Mouse (Mus musculus) megakaryocyte progenitor cell, adult 5-6 weeks (primary cell): ENCODE measurements around the gene Cass4. TPM values are rescaled to one million over a fixed set of nuclear protein-coding genes. Genes with fewer than 3 reads are reported as not detected.

ENCODE experiments used
- ATAC-seq: replicated peaks from 2 replicates; pipeline ENCODE4 v1.8.0; 2016; ENCODE audit warnings: mild to moderate bottlenecking, moderate TSS enrichment, inconsistent platforms; ENCODE audit not compliant: poor library complexity
- total RNA-seq, 2 experiments: library from RNA; stranded (forward) in 1 of 2; stranded (reverse) in 1 of 2; fragments of 157-497, 149-512 nt in 1 of 2; fragments of 200-1000 nt in 1 of 2; gene quantifications; 2 replicates each; pipeline versions ENCODE4 v1.2.3 to v1.2.4; 2015 to 2017

The Cass4 gene
- total RNA-seq, 2 experiments from 2014 or later: 1.00 to 1.4 TPM

- ATAC-seq: peak; percentile 40
These were observed 43.9 kb downstream of the Cass4 start for GRCm38 (mm10) chr2:172437371-172437952.

DNA sequence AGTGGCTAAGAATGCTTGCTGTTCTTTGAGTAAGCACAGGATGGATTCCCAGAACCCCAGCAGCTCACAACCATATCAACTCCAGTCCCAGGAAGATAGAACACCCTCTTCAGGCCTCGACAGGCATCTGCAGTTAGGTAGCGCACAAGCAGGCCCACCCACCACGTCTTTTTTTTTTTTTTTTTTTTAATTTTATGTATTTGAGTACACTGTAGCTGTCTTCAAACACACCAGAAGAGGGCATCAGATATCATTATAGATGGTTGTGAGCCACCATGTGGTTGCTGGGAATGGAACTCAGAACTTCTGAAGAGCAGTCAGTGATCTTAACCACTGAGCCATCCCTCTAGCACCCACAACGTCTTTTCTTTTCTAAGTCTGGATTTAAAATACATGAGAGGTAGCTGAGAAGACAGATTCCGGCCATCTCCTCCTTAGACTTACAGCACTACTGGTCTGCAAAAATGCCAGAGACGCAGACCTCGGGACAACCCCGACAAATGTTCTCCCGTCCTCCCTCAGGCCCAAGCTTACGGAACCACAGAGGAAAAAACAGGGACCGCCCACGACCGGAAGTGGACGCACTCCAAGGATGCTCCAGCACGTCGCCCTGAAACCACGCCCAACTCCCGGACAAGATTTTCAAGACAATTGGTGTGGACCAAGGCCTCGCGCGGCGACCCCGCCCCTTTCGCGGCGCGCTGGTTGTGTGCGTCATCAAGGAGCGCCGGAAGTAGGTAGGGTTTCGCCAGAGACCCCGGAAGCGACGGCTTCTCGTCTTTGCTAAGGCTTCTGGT lies 46.4 kb downstream of the Cass4 start, which contains the start of gene Rtf2:
TSS of gene Rtf2 (plus strand) at position 714 of the 797 bp plus-strand sequence.
- peak; percentile 83 for ATAC-seq

DNA sequence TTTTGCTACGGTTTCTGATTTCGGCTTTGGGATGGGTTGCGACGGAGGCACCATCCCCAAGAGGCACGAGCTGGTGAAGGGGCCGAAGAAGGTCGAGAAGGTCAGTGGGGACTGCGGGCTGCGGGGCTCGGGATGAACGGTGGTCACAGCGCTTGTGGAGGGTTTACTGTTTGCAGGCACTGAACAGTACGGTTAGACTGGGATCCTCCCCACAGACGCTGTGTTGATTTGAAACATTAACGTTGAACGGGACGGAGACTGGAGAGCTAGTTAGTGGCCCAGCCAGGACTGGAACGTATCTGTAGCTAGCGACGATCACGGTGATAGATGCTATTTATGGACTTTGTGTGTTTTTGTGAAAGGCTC lies 47.0 kb downstream of the Cass4 start:
- peak; percentile 21 for ATAC-seq

- ATAC-seq: peak; percentile 35
These were observed 47.6 kb downstream of the Cass4 start for GRCm38 (mm10) chr2:172441176-172441575.

GRCm38 (mm10) chr2:172445617-172446016 lies 52.0 kb downstream of the Cass4 start:
- ATAC-seq: no peak

- ATAC-seq: peak; percentile 72
These were observed 53.7 kb downstream of the Cass4 start for GRCm38 (mm10) chr2:172447317-172447716.

- ATAC-seq: no peak
These were observed 54.7 kb downstream of the Cass4 start for GRCm38 (mm10) chr2:172448329-172448728.

GRCm38 (mm10) chr2:172450640-172451039 lies 57.0 kb downstream of the Cass4 start:
- ATAC-seq: no peak

DNA sequence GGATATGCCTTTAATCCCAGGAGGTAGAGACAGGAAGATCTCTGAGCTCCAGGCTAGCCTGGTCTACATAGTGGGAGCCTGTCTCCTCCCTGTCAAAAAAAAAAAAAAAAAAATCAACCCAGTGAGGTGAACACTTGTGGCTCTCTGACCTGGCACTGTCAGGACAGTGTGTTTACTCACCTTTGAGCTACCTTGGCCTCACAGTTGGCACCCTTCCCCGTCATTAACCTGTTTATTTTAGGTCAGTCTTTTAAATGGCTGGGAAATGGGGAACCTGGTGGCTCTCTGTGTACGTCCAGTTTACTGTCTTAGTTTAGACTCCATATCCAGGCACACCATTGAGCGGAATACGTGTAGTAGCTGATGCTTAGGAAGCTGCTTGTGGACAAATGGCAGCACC lies 58.4 kb downstream of the Cass4 start:
- no peak for ATAC-seq

GRCm38 (mm10) chr2:172452458-172452857 lies 58.9 kb downstream of the Cass4 start:
- no peak for ATAC-seq

DNA sequence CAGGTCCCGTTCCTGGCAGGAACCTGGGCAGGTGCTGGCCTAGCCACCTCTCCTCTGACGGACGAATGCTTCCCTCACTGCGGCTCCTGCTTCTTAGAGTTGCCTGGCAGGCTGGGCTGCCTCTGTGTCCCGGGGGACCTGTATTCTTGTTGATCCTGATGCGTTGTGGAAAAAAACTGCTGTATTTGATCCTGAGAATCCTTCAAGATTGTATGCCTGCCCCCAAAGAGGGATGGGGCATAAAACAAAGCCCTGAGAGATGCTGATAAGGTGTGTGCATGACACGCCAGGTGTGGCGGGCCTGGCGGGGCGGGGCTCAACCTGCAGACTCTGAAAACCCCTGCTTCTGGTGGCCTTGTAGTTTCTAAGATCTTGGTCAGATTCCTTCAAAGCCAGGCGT lies 64.9 kb downstream of the Cass4 start, which contains the start of gene Gcnt7:
TSS of gene Gcnt7 (minus strand) at position 101 of the 400 bp plus-strand sequence.
- no peak for ATAC-seq

DNA sequence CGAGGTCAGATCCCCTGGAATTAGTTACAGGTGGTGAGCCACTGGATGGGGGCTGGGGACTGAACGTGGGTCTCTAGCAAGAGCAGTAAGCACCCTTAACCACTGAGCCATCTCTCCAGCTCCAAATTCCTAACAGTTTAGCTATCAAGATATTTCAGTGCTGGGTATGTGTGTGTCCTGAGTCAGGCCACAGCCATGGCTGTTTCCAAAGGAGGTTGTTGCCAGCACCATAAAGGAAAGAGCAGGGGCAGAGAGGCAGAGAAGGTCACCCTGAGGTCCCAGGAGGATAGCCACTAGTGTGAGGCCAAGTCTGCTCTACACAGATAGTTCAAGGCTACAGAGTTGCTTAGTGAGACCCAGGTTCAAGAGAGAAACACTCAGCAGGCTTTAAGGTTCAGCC lies 67.1 kb downstream of the Cass4 start:
- ATAC-seq: no peak

- no peak for ATAC-seq
These were observed 69.2 kb downstream of the Cass4 start for GRCm38 (mm10) chr2:172462813-172463212.

- ATAC-seq: 0 out of 2 replicates have a peak, but pooled peaks have one; percentile 30
These were observed 73.0 kb downstream of the Cass4 start for GRCm38 (mm10) chr2:172466427-172467132.

DNA sequence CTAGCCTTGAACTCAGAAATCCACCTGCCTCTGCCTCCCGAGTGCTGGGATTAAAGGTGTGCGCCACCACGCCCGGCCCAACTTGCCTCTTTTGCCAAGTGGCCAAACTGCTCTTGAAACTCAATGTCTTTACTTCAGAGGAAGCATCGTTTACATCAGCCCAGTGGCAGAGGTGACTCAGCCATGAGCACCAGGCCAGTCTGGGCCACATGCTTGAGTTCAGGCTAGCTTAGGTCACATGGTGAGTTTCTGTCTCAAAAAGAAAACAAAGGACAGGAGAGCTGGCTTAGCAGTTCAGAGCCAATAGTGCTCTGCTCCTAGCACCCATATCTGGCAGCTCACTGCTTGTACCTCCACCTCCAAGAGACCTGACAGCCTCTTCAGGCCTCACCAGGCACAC lies 73.6 kb downstream of the Cass4 start:
- ATAC-seq: no peak

DNA sequence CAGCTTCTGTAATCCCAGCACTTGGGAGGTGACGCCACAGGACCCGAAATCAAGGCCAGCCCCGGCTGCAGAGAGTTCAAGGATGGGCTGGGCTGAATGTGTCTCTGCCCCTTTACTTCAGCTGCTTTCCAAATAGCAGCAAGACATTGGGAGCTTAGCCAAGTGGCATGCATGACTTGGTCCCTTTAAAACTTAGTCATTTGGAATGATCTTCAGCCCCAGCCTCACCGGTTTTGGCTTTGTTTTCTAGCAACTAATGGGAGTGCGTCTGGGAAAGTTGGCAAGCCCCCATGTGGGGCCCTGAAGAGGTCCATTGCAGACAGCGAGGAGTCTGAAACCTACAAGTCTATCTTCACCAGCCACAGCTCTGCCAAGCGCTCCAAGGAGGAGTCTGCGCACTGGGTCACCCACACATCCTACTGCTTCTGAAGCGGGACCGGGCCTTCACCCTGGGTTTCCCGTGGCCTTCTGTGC lies 74.8 kb downstream of the Cass4 start:
- no peak for ATAC-seq

DNA sequence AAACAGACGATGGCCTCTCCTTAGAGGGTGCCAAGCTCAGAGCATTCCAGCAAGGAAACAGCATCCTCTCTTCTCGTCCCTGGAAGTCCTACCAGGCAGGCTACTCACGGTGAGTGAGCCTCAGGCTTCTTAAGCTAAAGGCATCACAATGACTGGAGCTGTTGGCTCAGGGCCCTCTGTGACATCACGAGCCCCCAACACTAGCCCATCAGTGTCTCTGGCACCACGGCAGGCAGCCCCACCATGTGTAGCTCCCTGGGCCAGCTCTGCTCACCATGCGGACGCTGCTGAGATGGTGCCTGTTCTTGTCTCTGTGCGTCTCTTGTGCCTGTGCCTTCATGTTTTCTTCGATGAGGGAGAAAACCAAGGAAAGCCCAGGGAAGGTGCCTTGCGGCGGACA lies 78.7 kb downstream of the Cass4 start, which contains the start of gene Fam209:
TSS of gene Fam209 (plus strand) at position 203 of the 400 bp plus-strand sequence.
- no peak for ATAC-seq

DNA sequence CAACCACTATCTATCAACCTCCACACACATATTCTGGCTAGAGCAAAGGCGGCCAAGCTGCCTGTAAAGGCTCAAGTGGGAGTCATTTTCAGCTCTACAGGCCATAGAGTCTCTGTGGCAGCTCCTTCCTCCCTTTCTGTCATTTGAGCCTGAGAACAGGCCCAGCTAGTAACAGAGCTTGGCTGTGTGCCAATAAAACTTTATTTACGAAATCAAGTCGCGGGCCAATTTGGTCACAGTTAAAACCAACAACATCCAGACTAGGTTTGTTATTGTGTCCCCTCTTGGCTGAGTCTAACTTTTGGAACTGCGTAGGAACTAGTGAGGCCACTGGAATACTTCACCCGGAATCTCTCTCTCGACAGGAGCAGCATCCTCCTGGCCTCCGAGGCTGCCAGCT lies 80.0 kb downstream of the Cass4 start:
- ATAC-seq: no peak

GRCm38 (mm10) chr2:172474970-172475369 lies 81.4 kb downstream of the Cass4 start:
- ATAC-seq: peak; percentile 77

DNA sequence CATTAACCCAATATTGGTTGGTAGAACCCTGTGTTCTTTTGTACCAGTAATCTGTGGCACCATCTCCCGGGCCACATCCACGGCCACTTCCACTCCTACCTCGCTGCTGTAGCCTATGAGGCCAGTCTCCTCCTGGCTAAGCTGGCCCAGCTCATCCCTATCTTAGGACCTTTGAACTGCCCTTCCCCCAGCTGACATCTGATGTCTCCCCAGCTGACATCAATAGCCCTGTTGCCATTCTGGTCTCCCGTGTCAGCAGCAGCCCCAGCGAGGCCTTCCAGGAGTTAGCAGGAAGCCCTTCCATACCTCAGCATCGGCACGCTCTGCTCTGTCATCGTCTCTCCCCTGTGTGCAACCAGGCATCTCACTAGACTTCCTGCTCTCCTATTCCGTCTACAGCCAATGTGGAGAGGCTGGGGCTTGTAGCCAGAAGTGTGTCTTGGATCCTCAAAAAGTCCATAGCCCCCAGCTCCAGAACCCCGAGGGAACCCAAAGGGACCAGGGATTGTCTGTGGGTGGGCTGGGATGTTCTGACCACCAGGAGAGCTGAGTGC lies 83.2 kb downstream of the Cass4 start:
- no peak for ATAC-seq

- no peak for ATAC-seq
These were observed 83.8 kb downstream of the Cass4 start for GRCm38 (mm10) chr2:172477350-172477749.
